ENCODE assay signal across 22 mouse cellular contexts in genomic region chr10:77643160-77643559, GRCm38 (mm10). TPM values are rescaled to one million over a fixed set of nuclear protein-coding genes. Genes with fewer than 3 reads are reported as not detected.
"Had no signal": no experiment of that assay in that cellular context is flagged by ENCODE, and none has a peak within 500 bp of the region (broad histone marks: within the 10 kb centered on the region; RNA-seq: fewer than 3 reads in every experiment).

No protein-coding gene starts in this region.

- H3K9ac ChIP-seq: liver, embryonic 13.5 days; liver, postnatal 0 days; lung, embryonic 15.5 days; midbrain, embryonic 13.5 days; neural tube, embryonic 12.5 days; stomach, embryonic 15.5 days had no signal

- H3K9me3 ChIP-seq: liver, embryonic 13.5 days; lung, embryonic 15.5 days; midbrain, embryonic 13.5 days; neural tube, embryonic 12.5 days; stomach, embryonic 15.5 days had no signal

- H3K27ac ChIP-seq: kidney, postnatal 0 days; left cerebral cortex, adult 2 months; liver, embryonic 13.5 days; lung, embryonic 15.5 days; macrophage; midbrain, embryonic 13.5 days; neural tube, embryonic 12.5 days; stomach, embryonic 15.5 days had no signal

- H3K4me3 ChIP-seq: left cerebral cortex, adult 2 months; liver, embryonic 13.5 days; lung, embryonic 15.5 days; midbrain, embryonic 13.5 days; myocyte; neural tube, embryonic 12.5 days; stomach, embryonic 15.5 days had no signal

- H3K27me3 ChIP-seq: liver, embryonic 13.5 days; lung, embryonic 15.5 days; midbrain, embryonic 13.5 days; neural tube, embryonic 12.5 days; stomach, embryonic 15.5 days had no signal

- ATAC-seq: liver, postnatal 0 days; midbrain, embryonic 13.5 days had no signal

- H3K4me2 ChIP-seq: liver, embryonic 13.5 days; lung, embryonic 15.5 days; midbrain, embryonic 13.5 days; neural tube, embryonic 12.5 days; stomach, embryonic 15.5 days had no signal

- DNase-seq: kidney, adult 18-20 months; kidney, postnatal 4 days; liver; liver, embryonic 13.5 days; liver, postnatal 0 days; lung, postnatal 14 days; right cerebral cortex, postnatal 14 days; thymus, postnatal 4 days had no signal

RNA-seq across cellular contexts. Expression of gene Gm49325, which starts 37.2 kb away (rescaled TPM):
- total RNA-seq: megakaryocyte-erythroid progenitor cell, adult 5-6 weeks had no signal
- polyA plus RNA-seq: limb, embryonic 11.5 days; spleen, adult 2 months had no signal

RNA-seq across cellular contexts. Expression of gene Tspear, which starts 43.2 kb away (rescaled TPM):
- total RNA-seq: layer of hippocampus, adult 8-10 months; layer of hippocampus, postnatal 25 days had no signal
- polyA plus RNA-seq: macrophage, myocyte had no signal

RNA-seq across cellular contexts. Expression of gene Gm19402, which starts 47.4 kb away (rescaled TPM):
- total RNA-seq: layer of hippocampus, adult 8-10 months; layer of hippocampus, postnatal 25 days; left cerebral cortex, adult 2 months; left cerebral cortex, postnatal 14 days; megakaryocyte-erythroid progenitor cell, adult 5-6 weeks had no signal
- polyA plus RNA-seq: kidney, postnatal 0 days; limb, embryonic 11.5 days; liver, embryonic 13.5 days; liver, postnatal 0 days; lung, embryonic 15.5 days; macrophage; midbrain, embryonic 13.5 days; myocyte; neural tube, embryonic 12.5 days; spleen, adult 2 months; stomach, embryonic 15.5 days had no signal
